Mouse (Mus musculus) central nervous system, embryonic 14 days (tissue): ENCODE data around the gene Slc35g2. TPM values are rescaled to one million over a fixed set of nuclear protein-coding genes. Genes with fewer than 3 reads are reported as not detected.

Experiments used
- polyA plus RNA-seq: library from polyadenylated mRNA; depleted of rRNA; stranded (reverse); fragments of >200 nt; gene quantifications from 2 replicates; pipeline ENCODE4 v1.2.3, GENCODE M21; 2012; rRNA removed

Gene Slc35g2
- polyA plus RNA-seq = 5.5 and 6.3 TPM in 2 replicates

GRCm38 (mm10) chr9:100570626-100571233 is at the start of gene Slc35g2:
Gene Slc35g2 (minus strand): TSS chr9:100571090.

GRCm38 (mm10) chr9:100597546-100597945 is 26.7 kb upstream of the Slc35g2 start, which contains the start of gene Stag1:
Gene Stag1 (plus strand): TSS chr9:100597798.

GRCm38 (mm10) chr9:100545715-100546593 is 24.9 kb downstream of the Slc35g2 start, which contains the start of gene Nck1:
Gene Nck1 (minus strand): TSS chr9:100546134.

Other genes starting within 250 kb of the Slc35g2 start
- 2.9 and 3.2 TPM in 2 replicates for gene Il20rb, start 84.3 kb downstream of the Slc35g2 start, polyA plus RNA-seq
- 39.2 and 40.3 TPM in 2 replicates for gene Nck1, start 25.0 kb downstream of the Slc35g2 start, polyA plus RNA-seq
- 32.5 and 33.5 TPM in 2 replicates for gene Stag1, start 26.7 kb upstream of the Slc35g2 start, polyA plus RNA-seq